Mouse (Mus musculus): ENCODE measurements around the gene Sar1b. TPM values are rescaled to one million over a fixed set of nuclear protein-coding genes. Genes with fewer than 3 reads are reported as not detected.
"Not testable (repeated sequence)": the region's sequence is repeated elsewhere in the genome, so short reads cannot be mapped to it uniquely, and the experiment has no call there.

Sar1b gene
- 154 and 156 TPM in 2 replicates for polyA plus RNA-seq (2015; fragmentation: Nextera tagmentation; extraction: Ambion mirVana)

- no peaks in the 10 kb centered on the region for H3K4me1 ChIP-seq (replicated peaks; ENCODE audit: insufficient read depth, low read length)
- peak; percentile 94 for DNase-seq (ENCODE audit: low spot score)
- no peaks in the 10 kb centered on the region for H3K36me3 ChIP-seq (ENCODE audit: insufficient read depth, low read length)
- H3K4me3 ChIP-seq (replicated peaks; ENCODE audit: low read depth, low read length) = peak within 1 kb of the TSS; percentile 98
- ATAC-seq (replicated peaks; ENCODE audit: low FRiP score, low read depth) = peak; percentile 93
- peak within 1 kb of the TSS; percentile 96 for H3K4me2 ChIP-seq (ENCODE audit: low read length)
- WGBS = 1% methylated on average over 30 of the region's 30 CpGs
- H3K9ac ChIP-seq (ENCODE audit: low read depth, low read length) = peak within 1 kb of the TSS; percentile 85
- peak; percentile 50; the same call in 1 of the 2 replicates for TF ChIP-seq CTCF (IDR thresholded peaks at IDR 0.05; ENCODE audit: low read depth)
- H3K27me3 ChIP-seq (ENCODE audit: insufficient read depth, low read length) = no peaks in the 10 kb centered on the region
- peak within 1 kb of the TSS; percentile 63 for H3K27ac ChIP-seq
- no peaks in the 10 kb centered on the region for H3K9me3 ChIP-seq (replicated peaks; ENCODE audit: low read length)
Observed at GRCm38 (mm10) chr11:51763213-51763907, at the start of gene Sar1b, which contains the start of gene Sec24a. TSS of gene Sar1b (plus strand) at chr11:51763687. TSS of gene Sec24a (minus strand) at chr11:51763634.

- Histone ChIP-seq H3K9ac (ENCODE audit: low read depth, low read length) (no peak overlapping the region), H3K9me3 (replicated peaks; ENCODE audit: low read length) (no peaks in the 10 kb centered on the region), H3K4me1 (replicated peaks; ENCODE audit: insufficient read depth, low read length) (no peaks in the 10 kb centered on the region), H3K4me2 (ENCODE audit: low read length) (no peak overlapping the region), H3K27me3 (ENCODE audit: insufficient read depth, low read length) (no peaks in the 10 kb centered on the region), H3K4me3 (replicated peaks; ENCODE audit: low read depth, low read length) (no peak overlapping the region), H3K27ac (no peak overlapping the region), H3K36me3 (ENCODE audit: insufficient read depth, low read length) (peaks cover 44% of the 10 kb centered on the region)
- 94% methylated on average over 11 of the region's 11 CpGs for WGBS
- no peak for DNase-seq (ENCODE audit: low spot score)
- no peak for ATAC-seq (replicated peaks; ENCODE audit: low FRiP score, low read depth)
- no peak for TF ChIP-seq CTCF (IDR thresholded peaks at IDR 0.05; ENCODE audit: low read depth)
Observed at GRCm38 (mm10) chr11:51721066-51721465, 42.4 kb upstream of the Sar1b start.

GRCm38 (mm10) chr11:51732883-51733282 lies 30.6 kb upstream of the Sar1b start:
- Histone ChIP-seq H3K36me3 (ENCODE audit: insufficient read depth, low read length) (peaks cover 45% of the 10 kb centered on the region), H3K27ac (no peak overlapping the region), H3K4me2 (ENCODE audit: low read length) (no peak overlapping the region), H3K4me1 (replicated peaks; ENCODE audit: insufficient read depth, low read length) (no peaks in the 10 kb centered on the region), H3K4me3 (replicated peaks; ENCODE audit: low read depth, low read length) (no peak overlapping the region), H3K9ac (ENCODE audit: low read depth, low read length) (no peak overlapping the region), H3K27me3 (ENCODE audit: insufficient read depth, low read length) (no peaks in the 10 kb centered on the region), H3K9me3 (replicated peaks; ENCODE audit: low read length) (no peaks in the 10 kb centered on the region)
- WGBS = 83% methylated on average over 1 of the region's 1 CpGs
- ATAC-seq (replicated peaks; ENCODE audit: low FRiP score, low read depth) (no peak), DNase-seq (ENCODE audit: low spot score) (no peak)
- no peak for TF ChIP-seq CTCF (IDR thresholded peaks at IDR 0.05; ENCODE audit: low read depth)

- not testable (repeated sequence) for H3K27me3 ChIP-seq (ENCODE audit: insufficient read depth, low read length); H3K4me1 ChIP-seq (replicated peaks; ENCODE audit: insufficient read depth, low read length); H3K4me2 ChIP-seq (ENCODE audit: low read length); DNase-seq (ENCODE audit: low spot score); H3K4me3 ChIP-seq (replicated peaks; ENCODE audit: low read depth, low read length); H3K9me3 ChIP-seq (replicated peaks; ENCODE audit: low read length); H3K9ac ChIP-seq (ENCODE audit: low read depth, low read length); ATAC-seq (replicated peaks; ENCODE audit: low FRiP score, low read depth); H3K27ac ChIP-seq
- 96% methylated on average over 11 of the region's 13 CpGs for WGBS
- peaks cover 45% of the 10 kb centered on the region for H3K36me3 ChIP-seq (ENCODE audit: insufficient read depth, low read length)
Observed at GRCm38 (mm10) chr11:51734218-51734617, 29.3 kb upstream of the Sar1b start.

- no peak for DNase-seq (ENCODE audit: low spot score)
- Histone ChIP-seq H3K4me1 (replicated peaks; ENCODE audit: insufficient read depth, low read length) (no peaks in the 10 kb centered on the region), H3K4me3 (replicated peaks; ENCODE audit: low read depth, low read length) (no peak overlapping the region), H3K27ac (no peak overlapping the region), H3K4me2 (ENCODE audit: low read length) (no peak overlapping the region), H3K9me3 (replicated peaks; ENCODE audit: low read length) (no peaks in the 10 kb centered on the region), H3K27me3 (ENCODE audit: insufficient read depth, low read length) (no peaks in the 10 kb centered on the region), H3K9ac (ENCODE audit: low read depth, low read length) (no peak overlapping the region), H3K36me3 (ENCODE audit: insufficient read depth, low read length) (peaks cover 35% of the 10 kb centered on the region)
- 89% methylated on average over 3 of the region's 3 CpGs for WGBS
- ATAC-seq (replicated peaks; ENCODE audit: low FRiP score, low read depth) = no peak
- no peak for TF ChIP-seq CTCF (IDR thresholded peaks at IDR 0.05; ENCODE audit: low read depth)
Observed at GRCm38 (mm10) chr11:51738651-51739403, 24.7 kb upstream of the Sar1b start.

- H3K4me1 ChIP-seq (replicated peaks; ENCODE audit: insufficient read depth, low read length) = no peaks in the 10 kb centered on the region
- H3K4me2 ChIP-seq (ENCODE audit: low read length) = no peak overlapping the region
- H3K27me3 ChIP-seq (ENCODE audit: insufficient read depth, low read length) = no peaks in the 10 kb centered on the region
- WGBS = 94% methylated on average over 3 of the region's 3 CpGs
- no peak overlapping the region for H3K27ac ChIP-seq
- H3K36me3 ChIP-seq (ENCODE audit: insufficient read depth, low read length) = peaks cover 34% of the 10 kb centered on the region
- H3K9me3 ChIP-seq (replicated peaks; ENCODE audit: low read length) = no peaks in the 10 kb centered on the region
- TF ChIP-seq CTCF (IDR thresholded peaks at IDR 0.05; ENCODE audit: low read depth) = no peak
- DNase-seq (ENCODE audit: low spot score) (no peak), ATAC-seq (replicated peaks; ENCODE audit: low FRiP score, low read depth) (no peak)
- H3K4me3 ChIP-seq (replicated peaks; ENCODE audit: low read depth, low read length) = no peak overlapping the region
- no peak overlapping the region for H3K9ac ChIP-seq (ENCODE audit: low read depth, low read length)
Observed at GRCm38 (mm10) chr11:51740701-51741100, 22.8 kb upstream of the Sar1b start.

Data from kidney, postnatal 0 days (tissue).